Mouse (Mus musculus): ENCODE results near the gene Ccnyl1. TPM values are rescaled to one million over a fixed set of nuclear protein-coding genes. Genes with fewer than 3 reads are reported as not detected.

Gene Ccnyl1
- polyA plus RNA-seq, 1 experiment from 2014 or later: 4.2 TPM

DNA sequence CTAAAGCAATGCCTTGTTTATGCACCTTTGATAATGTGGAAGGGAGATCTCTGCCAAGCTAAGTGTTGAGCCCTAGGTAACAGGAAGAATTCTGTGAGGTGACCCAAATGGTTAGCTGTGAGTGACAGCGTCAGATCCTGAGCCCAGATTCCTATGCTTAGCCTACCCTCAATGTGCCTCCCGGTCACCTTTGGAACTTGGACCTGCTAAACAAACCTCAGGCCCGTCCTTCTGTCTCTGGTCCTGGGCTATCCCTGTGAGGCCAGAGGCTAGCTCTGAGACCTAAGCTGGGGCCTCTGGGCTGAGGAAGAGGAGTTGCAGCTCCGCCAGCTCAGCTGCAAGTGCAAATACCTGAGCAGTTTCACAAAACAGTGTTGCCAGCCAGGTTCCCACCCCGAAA, 64.4 kb downstream of the Ccnyl1 start:
- Histone ChIP-seq H3K36me3 (no peaks in the 10 kb centered on the region), H3K4me3 (no peak overlapping the region), H3K27ac (replicated peaks) (no peak overlapping the region), H3K27me3 (no peaks in the 10 kb centered on the region), H3K9me3 (no peaks in the 10 kb centered on the region), H3K9ac (no peak overlapping the region), H3K4me2 (no peak overlapping the region), H3K4me1 (replicated peaks) (no peaks in the 10 kb centered on the region)
- 96% methylated on average over 5 of the region's 5 CpGs for WGBS
- ATAC-seq (ENCODE audit: low FRiP score, low read depth): no peak

DNA sequence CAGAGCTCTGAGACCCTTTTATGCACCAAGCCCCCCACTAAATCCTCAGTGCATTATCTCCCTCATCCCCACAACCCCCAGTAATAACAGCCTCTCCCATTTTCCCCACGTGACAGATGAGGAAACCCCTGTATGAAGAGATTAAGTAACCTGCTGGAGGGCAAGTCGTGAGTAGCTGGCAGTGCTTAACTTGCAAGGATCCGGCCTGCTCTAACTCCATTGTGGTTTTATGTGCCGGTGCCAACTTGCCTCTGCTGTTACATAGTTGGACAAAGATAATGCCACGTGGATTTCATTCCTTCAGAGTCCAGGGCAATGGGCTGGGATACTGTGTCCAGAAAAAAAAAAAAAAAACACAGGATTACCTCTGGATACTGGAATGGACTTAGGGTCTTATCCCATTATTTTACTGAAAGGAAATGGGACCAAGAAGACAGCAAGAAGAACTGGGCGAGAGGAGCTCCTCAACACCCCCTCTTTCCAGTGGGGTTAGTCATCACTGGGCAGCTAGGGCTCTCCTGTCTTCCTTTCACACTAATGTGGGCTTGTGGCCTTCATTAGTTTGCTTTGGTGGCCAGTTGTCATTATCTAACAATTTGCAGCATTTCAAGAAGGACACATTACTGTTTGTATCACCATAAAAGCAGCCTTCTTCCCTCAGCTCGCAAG, 65.8 kb downstream of the Ccnyl1 start:
- no peak for ATAC-seq (ENCODE audit: low FRiP score, low read depth)

DNA sequence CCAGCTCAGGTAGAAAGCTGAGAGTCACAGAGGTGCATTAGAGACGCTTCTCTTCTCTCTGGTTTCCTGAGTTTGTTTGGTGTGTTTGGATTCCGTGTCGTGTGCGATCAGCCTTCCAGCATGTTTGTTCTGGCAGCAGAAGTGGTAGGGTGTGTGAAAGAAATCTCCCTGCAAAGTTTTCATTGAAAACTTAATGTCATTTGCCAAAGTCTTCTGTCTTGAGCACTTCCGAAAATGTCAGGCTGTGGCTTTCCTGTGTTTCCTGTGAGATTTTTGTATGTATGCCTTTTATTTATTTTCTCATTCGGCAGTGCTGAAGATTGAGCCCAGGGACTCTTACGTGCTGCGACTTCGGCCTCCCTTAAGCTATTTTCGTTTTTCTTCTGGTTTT, 66.4 kb downstream of the Ccnyl1 start:
- no peak overlapping the region for H3K27ac ChIP-seq (replicated peaks)
- no peak for ATAC-seq (ENCODE audit: low FRiP score, low read depth)
- no peak overlapping the region for H3K4me3 ChIP-seq
- H3K4me2 ChIP-seq: no peak overlapping the region
- WGBS: 80% methylated on average over 10 of the region's 10 CpGs
- H3K4me1 ChIP-seq (replicated peaks): no peaks in the 10 kb centered on the region
- no peaks in the 10 kb centered on the region for H3K27me3 ChIP-seq
- H3K9me3 ChIP-seq: no peaks in the 10 kb centered on the region
- H3K9ac ChIP-seq: no peak overlapping the region
- H3K36me3 ChIP-seq: no peaks in the 10 kb centered on the region

More for the DNA sequence above, 65.8 kb downstream of the Ccnyl1 start:
- H3K4me3 ChIP-seq: no peak overlapping the region
- no peaks in the 10 kb centered on the region for H3K27me3 ChIP-seq
- H3K36me3 ChIP-seq: no peaks in the 10 kb centered on the region
- WGBS: 74% methylated on average over 7 of the region's 7 CpGs
- no peak overlapping the region for H3K9ac ChIP-seq
- H3K4me2 ChIP-seq: no peak overlapping the region
- no peak overlapping the region for H3K27ac ChIP-seq (replicated peaks)
- H3K9me3 ChIP-seq: no peaks in the 10 kb centered on the region
- no peaks in the 10 kb centered on the region for H3K4me1 ChIP-seq (replicated peaks)

DNA sequence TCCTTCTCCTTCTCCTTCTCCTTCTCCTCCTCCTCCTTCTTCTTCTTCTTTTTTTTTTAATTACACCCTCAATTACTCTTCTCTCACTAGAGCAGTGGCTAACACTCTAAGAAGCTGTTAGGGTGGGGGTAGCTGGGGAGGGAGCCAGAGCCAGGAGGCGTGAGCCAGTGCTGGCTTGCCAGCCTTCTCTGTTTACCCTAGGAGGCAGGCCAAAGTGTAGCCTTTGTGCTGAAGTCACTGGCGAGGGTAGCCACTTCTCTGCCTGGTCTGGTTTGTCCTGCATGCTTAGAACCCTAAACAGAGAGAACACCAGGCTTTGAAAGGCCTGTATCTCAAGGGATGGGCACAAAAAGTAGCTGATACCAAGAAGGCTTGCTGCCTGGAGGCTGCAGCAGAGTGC, 67.0 kb downstream of the Ccnyl1 start:
- Histone ChIP-seq H3K4me2 (no peak overlapping the region), H3K4me1 (replicated peaks) (no peaks in the 10 kb centered on the region), H3K9me3 (no peaks in the 10 kb centered on the region), H3K36me3 (no peaks in the 10 kb centered on the region), H3K27ac (replicated peaks) (no peak overlapping the region), H3K4me3 (no peak overlapping the region), H3K9ac (no peak overlapping the region), H3K27me3 (no peaks in the 10 kb centered on the region)
- ATAC-seq (ENCODE audit: low FRiP score, low read depth): peak; percentile 19; the same call in 1 of the 2 replicates
- 29% methylated on average over 2 of the region's 2 CpGs for WGBS

DNA sequence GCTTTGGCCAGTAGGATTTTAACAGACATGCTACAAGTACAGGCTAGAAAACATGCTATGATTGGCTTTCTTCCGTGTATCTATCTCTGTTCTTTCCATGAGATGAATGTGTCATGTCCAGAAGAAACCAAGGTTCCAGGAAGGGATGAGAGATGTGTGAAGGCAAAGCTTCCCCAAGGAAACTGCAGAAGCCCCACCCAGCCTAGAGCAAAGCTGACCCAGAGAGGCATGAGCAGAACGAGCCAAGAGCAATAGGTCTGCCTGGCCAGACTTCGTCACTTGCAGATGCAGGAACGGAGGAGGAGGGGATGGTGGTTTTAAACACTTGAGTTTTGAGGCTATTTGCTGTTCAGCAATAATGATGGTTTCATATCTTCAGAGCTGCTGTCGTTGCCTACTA, 67.5 kb downstream of the Ccnyl1 start:
- 88% methylated on average over 5 of the region's 5 CpGs for WGBS
- Histone ChIP-seq H3K4me2 (no peak overlapping the region), H3K27ac (replicated peaks) (no peak overlapping the region), H3K9ac (no peak overlapping the region), H3K36me3 (no peaks in the 10 kb centered on the region), H3K9me3 (no peaks in the 10 kb centered on the region), H3K4me1 (replicated peaks) (no peaks in the 10 kb centered on the region), H3K4me3 (no peak overlapping the region), H3K27me3 (no peaks in the 10 kb centered on the region)
- no peak for ATAC-seq (ENCODE audit: low FRiP score, low read depth)

DNA sequence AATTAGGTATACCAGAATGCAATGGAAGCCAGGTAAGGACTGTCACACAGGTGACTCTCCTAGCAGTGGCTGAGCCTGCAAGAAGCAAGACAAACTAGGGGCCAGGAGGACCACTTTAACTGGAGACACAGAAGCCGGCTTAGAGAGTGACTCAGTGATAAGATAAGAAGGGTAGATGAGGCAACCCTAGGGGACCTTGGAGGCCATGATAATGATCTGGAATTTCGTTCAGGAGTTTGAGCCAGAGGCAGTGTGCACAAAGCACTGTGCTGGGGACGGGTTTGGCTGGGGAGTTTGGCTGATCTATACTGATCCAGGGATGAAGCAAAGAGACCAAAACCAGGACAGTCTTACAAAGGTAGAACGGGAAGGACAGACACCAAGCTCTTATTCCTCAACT, 71.4 kb downstream of the Ccnyl1 start:
- no peaks in the 10 kb centered on the region for H3K9me3 ChIP-seq
- H3K4me2 ChIP-seq: no peak overlapping the region
- H3K4me1 ChIP-seq (replicated peaks): no peaks in the 10 kb centered on the region
- H3K27ac ChIP-seq (replicated peaks): no peak overlapping the region
- H3K27me3 ChIP-seq: no peaks in the 10 kb centered on the region
- H3K9ac ChIP-seq: no peak overlapping the region
- no peak overlapping the region for H3K4me3 ChIP-seq
- WGBS: 83% methylated on average over 4 of the region's 4 CpGs
- ATAC-seq (ENCODE audit: low FRiP score, low read depth): no peak
- no peaks in the 10 kb centered on the region for H3K36me3 ChIP-seq

DNA sequence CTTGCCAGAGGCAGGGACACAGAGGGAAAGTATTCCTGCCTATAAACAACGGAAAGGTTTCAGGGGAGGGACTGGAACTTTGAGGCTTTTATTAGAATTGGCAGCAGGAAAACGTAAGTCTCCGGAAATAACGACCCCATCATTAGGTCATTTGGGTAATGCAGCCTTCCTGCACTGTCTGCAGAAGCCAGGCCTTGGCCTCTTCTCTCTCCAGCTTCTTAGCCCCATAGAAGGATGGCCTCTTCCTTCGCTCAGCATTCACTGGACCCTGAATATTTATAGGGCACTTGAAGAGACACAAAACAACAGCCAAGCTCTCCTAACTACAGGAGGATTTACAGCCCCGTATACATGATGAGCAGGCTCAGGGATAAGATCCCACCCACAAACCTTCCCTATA, 79.9 kb downstream of the Ccnyl1 start:
- no peaks in the 10 kb centered on the region for H3K27me3 ChIP-seq
- H3K9me3 ChIP-seq: no peaks in the 10 kb centered on the region
- H3K4me1 ChIP-seq (replicated peaks): no peaks in the 10 kb centered on the region
- H3K4me3 ChIP-seq: no peak overlapping the region
- H3K27ac ChIP-seq (replicated peaks): no peak overlapping the region
- no peaks in the 10 kb centered on the region for H3K36me3 ChIP-seq
- ATAC-seq (ENCODE audit: low FRiP score, low read depth): no peak
- 61% methylated on average over 6 of the region's 6 CpGs for WGBS
- H3K9ac ChIP-seq: no peak overlapping the region
- H3K4me2 ChIP-seq: no peak overlapping the region

DNA sequence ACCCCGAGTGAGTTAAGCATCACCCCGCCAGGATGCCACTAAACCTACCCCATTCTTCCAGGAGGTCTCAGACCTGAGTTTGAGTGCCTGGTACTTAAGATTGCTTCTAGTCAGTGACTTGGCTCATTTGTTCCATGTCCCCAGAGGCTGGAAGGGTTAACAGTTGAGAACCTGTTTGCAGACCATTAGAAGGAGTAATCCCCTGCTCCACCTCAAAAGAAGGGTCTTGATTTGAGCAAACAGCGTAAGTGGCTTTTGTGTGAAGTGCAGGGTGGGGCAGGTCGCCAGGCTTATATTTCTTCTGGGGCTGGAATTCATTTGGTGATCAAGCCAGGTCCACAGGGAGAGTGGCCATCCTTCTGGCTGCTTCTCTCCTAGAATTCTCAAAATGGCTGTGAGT, 83.0 kb downstream of the Ccnyl1 start:
- H3K4me2 ChIP-seq: no peak overlapping the region
- H3K9ac ChIP-seq: no peak overlapping the region
- WGBS: 89% methylated on average over 4 of the region's 4 CpGs
- H3K36me3 ChIP-seq: no peaks in the 10 kb centered on the region
- H3K9me3 ChIP-seq: no peaks in the 10 kb centered on the region
- ATAC-seq (ENCODE audit: low FRiP score, low read depth): no peak
- H3K27me3 ChIP-seq: no peaks in the 10 kb centered on the region
- H3K4me3 ChIP-seq: no peak overlapping the region
- H3K27ac ChIP-seq (replicated peaks): no peak overlapping the region
- H3K4me1 ChIP-seq (replicated peaks): no peaks in the 10 kb centered on the region

Other genes starting within 250 kb of the Ccnyl1 start
- gene Creb1, start 157.8 kb upstream of the Ccnyl1 start, polyA plus RNA-seq (2015; fragmentation: Nextera tagmentation; extraction: Ambion mirVana): 28.7 and 32.9 TPM in 2 replicates
- 18.2 and 18.3 TPM in 2 replicates for gene Mettl21a, start 73.2 kb upstream of the Ccnyl1 start, polyA plus RNA-seq (2015; fragmentation: Nextera tagmentation; extraction: Ambion mirVana)
- 0.14 and 0.21 TPM in 2 replicates for gene Fzd5, start 47.3 kb downstream of the Ccnyl1 start, polyA plus RNA-seq (2015; fragmentation: Nextera tagmentation; extraction: Ambion mirVana)

Data from hindbrain, embryonic 15.5 days (tissue).